Mouse (Mus musculus): ENCODE data around the gene App. TPM values are rescaled to one million over a fixed set of nuclear protein-coding genes. Genes with fewer than 3 reads are reported as not detected.
A peak's percentile ranks its signal among the peaks of the same experiment; 100 is the strongest.

Gene App
- polyA plus RNA-seq, 1 experiment from 2014 or later, result 175 TPM

- 81% methylated on average over 7 of the region's 7 CpGs for WGBS
- no peak overlapping the region for H3K4me3 ChIP-seq (replicated peaks)
Measured at GRCm38 (mm10) chr16:85099044-85099443, 74.5 kb downstream of the App start.

GRCm38 (mm10) chr16:85096396-85096795, 77.2 kb downstream of the App start:
- Histone ChIP-seq H3K27ac (no peak overlapping the region), H3K9me3 (no peaks in the 10 kb centered on the region), H3K4me1 (no peaks in the 10 kb centered on the region), H3K4me2 (no peak overlapping the region), H3K27me3 (replicated peaks) (no peaks in the 10 kb centered on the region), H3K9ac (no peak overlapping the region), H3K4me3 (replicated peaks) (no peak overlapping the region), H3K36me3 (no peaks in the 10 kb centered on the region)
- no peak for ATAC-seq (ENCODE audit: insufficient read depth, low FRiP score, low read depth)
- 82% methylated on average over 6 of the region's 6 CpGs for WGBS

More at GRCm38 (mm10) chr16:85099044-85099443, 74.5 kb downstream of the App start:
- H3K9me3 ChIP-seq, result no peaks in the 10 kb centered on the region
- no peak for ATAC-seq (ENCODE audit: insufficient read depth, low FRiP score, low read depth)
- no peak overlapping the region for H3K9ac ChIP-seq
- H3K27ac ChIP-seq, result no peak overlapping the region
- H3K36me3 ChIP-seq, result no peaks in the 10 kb centered on the region
- no peak overlapping the region for H3K4me2 ChIP-seq
- 0 out of 2 replicates have a peak, but pooled peaks cover 2% of the 10 kb centered on the region for H3K4me1 ChIP-seq
- no peaks in the 10 kb centered on the region for H3K27me3 ChIP-seq (replicated peaks)

GRCm38 (mm10) chr16:85095923-85096322, 77.6 kb downstream of the App start:
- Histone ChIP-seq H3K27ac (no peak overlapping the region), H3K4me1 (no peaks in the 10 kb centered on the region), H3K9ac (no peak overlapping the region), H3K9me3 (no peaks in the 10 kb centered on the region), H3K27me3 (replicated peaks) (no peaks in the 10 kb centered on the region), H3K4me3 (replicated peaks) (no peak overlapping the region), H3K4me2 (no peak overlapping the region), H3K36me3 (no peaks in the 10 kb centered on the region)
- no peak for ATAC-seq (ENCODE audit: insufficient read depth, low FRiP score, low read depth)
- 80% methylated on average over 2 of the region's 2 CpGs for WGBS

- Histone ChIP-seq H3K9me3 (no peaks in the 10 kb centered on the region), H3K27ac (no peak overlapping the region), H3K4me3 (replicated peaks) (no peak overlapping the region), H3K4me2 (no peak overlapping the region), H3K4me1 (no peaks in the 10 kb centered on the region), H3K36me3 (no peaks in the 10 kb centered on the region), H3K27me3 (replicated peaks) (no peaks in the 10 kb centered on the region), H3K9ac (no peak overlapping the region)
- WGBS, result 66% methylated on average over 9 of the region's 9 CpGs
- ATAC-seq (ENCODE audit: insufficient read depth, low FRiP score, low read depth), result no peak
Measured at GRCm38 (mm10) chr16:85092644-85093091, 80.9 kb downstream of the App start.

GRCm38 (mm10) chr16:85092183-85092582, 81.4 kb downstream of the App start:
- H3K27ac ChIP-seq, result no peak overlapping the region
- WGBS, result 80% methylated on average over 1 of the region's 1 CpGs
- no peak overlapping the region for H3K4me3 ChIP-seq (replicated peaks)
- no peaks in the 10 kb centered on the region for H3K36me3 ChIP-seq
- no peak overlapping the region for H3K4me2 ChIP-seq
- H3K4me1 ChIP-seq, result no peaks in the 10 kb centered on the region
- no peaks in the 10 kb centered on the region for H3K9me3 ChIP-seq
- H3K27me3 ChIP-seq (replicated peaks), result no peaks in the 10 kb centered on the region
- no peak for ATAC-seq (ENCODE audit: insufficient read depth, low FRiP score, low read depth)
- no peak overlapping the region for H3K9ac ChIP-seq

GRCm38 (mm10) chr16:85090992-85091391, 82.6 kb downstream of the App start:
- Histone ChIP-seq H3K4me1 (no peaks in the 10 kb centered on the region), H3K4me3 (replicated peaks) (no peak overlapping the region), H3K36me3 (no peaks in the 10 kb centered on the region), H3K9ac (no peak overlapping the region), H3K4me2 (no peak overlapping the region), H3K9me3 (no peaks in the 10 kb centered on the region), H3K27ac (no peak overlapping the region), H3K27me3 (replicated peaks) (no peaks in the 10 kb centered on the region)
- no peak for ATAC-seq (ENCODE audit: insufficient read depth, low FRiP score, low read depth)
- 62% methylated on average over 14 of the region's 14 CpGs for WGBS

GRCm38 (mm10) chr16:85088126-85088525, 85.4 kb downstream of the App start:
- no peak for ATAC-seq (ENCODE audit: insufficient read depth, low FRiP score, low read depth)
- Histone ChIP-seq H3K36me3 (no peaks in the 10 kb centered on the region), H3K27ac (no peak overlapping the region), H3K9me3 (no peaks in the 10 kb centered on the region), H3K9ac (no peak overlapping the region), H3K4me2 (no peak overlapping the region), H3K27me3 (replicated peaks) (no peaks in the 10 kb centered on the region), H3K4me3 (replicated peaks) (no peak overlapping the region), H3K4me1 (no peaks in the 10 kb centered on the region)
- 63% methylated on average over 10 of the region's 10 CpGs for WGBS

GRCm38 (mm10) chr16:85086303-85086702, 87.3 kb downstream of the App start:
- H3K9ac ChIP-seq, result no peak overlapping the region
- H3K9me3 ChIP-seq, result no peaks in the 10 kb centered on the region
- H3K27me3 ChIP-seq (replicated peaks), result no peaks in the 10 kb centered on the region
- H3K27ac ChIP-seq, result no peak overlapping the region
- no peak for ATAC-seq (ENCODE audit: insufficient read depth, low FRiP score, low read depth)
- no peak overlapping the region for H3K4me2 ChIP-seq
- H3K4me1 ChIP-seq, result no peaks in the 10 kb centered on the region
- no peak overlapping the region for H3K4me3 ChIP-seq (replicated peaks)
- H3K36me3 ChIP-seq, result no peaks in the 10 kb centered on the region
- 85% methylated on average over 14 of the region's 14 CpGs for WGBS

GRCm38 (mm10) chr16:85085902-85086301, 87.7 kb downstream of the App start:
- no peaks in the 10 kb centered on the region for H3K27me3 ChIP-seq (replicated peaks)
- no peak overlapping the region for H3K4me3 ChIP-seq (replicated peaks)
- no peaks in the 10 kb centered on the region for H3K4me1 ChIP-seq
- 71% methylated on average over 6 of the region's 6 CpGs for WGBS
- H3K9ac ChIP-seq, result no peak overlapping the region
- H3K4me2 ChIP-seq, result no peak overlapping the region
- no peaks in the 10 kb centered on the region for H3K36me3 ChIP-seq
- no peak for ATAC-seq (ENCODE audit: insufficient read depth, low FRiP score, low read depth)
- no peak overlapping the region for H3K27ac ChIP-seq
- H3K9me3 ChIP-seq, result no peaks in the 10 kb centered on the region

- no peak for ATAC-seq (ENCODE audit: insufficient read depth, low FRiP score, low read depth)
- Histone ChIP-seq H3K27ac (no peak overlapping the region), H3K4me2 (no peak overlapping the region), H3K27me3 (replicated peaks) (no peaks in the 10 kb centered on the region), H3K4me3 (replicated peaks) (no peak overlapping the region), H3K9me3 (no peaks in the 10 kb centered on the region), H3K4me1 (no peaks in the 10 kb centered on the region), H3K36me3 (peaks cover 5% of the 10 kb centered on the region; the same call in 1 of the 2 replicates), H3K9ac (no peak overlapping the region)
- WGBS, result 100% methylated on average over 1 of the region's 1 CpGs
Measured at GRCm38 (mm10) chr16:85084152-85084551, 89.4 kb downstream of the App start.

- 0 out of 2 replicates have a peak, but pooled peaks have one; percentile 39 for ATAC-seq (ENCODE audit: insufficient read depth, low FRiP score, low read depth)
- WGBS, result 27% methylated on average over 2 of the region's 2 CpGs
Measured at GRCm38 (mm10) chr16:85075330-85075729, 98.2 kb downstream of the App start.

GRCm38 (mm10) chr16:85074889-85075288, 98.7 kb downstream of the App start:
- H3K4me2 ChIP-seq, result no peak overlapping the region
- no peak overlapping the region for H3K9ac ChIP-seq
- no peak overlapping the region for H3K27ac ChIP-seq
- ATAC-seq (ENCODE audit: insufficient read depth, low FRiP score, low read depth), result no peak
- 56% methylated on average over 6 of the region's 6 CpGs for WGBS
- peaks cover 2% of the 10 kb centered on the region; the same call in 1 of the 2 replicates for H3K36me3 ChIP-seq
- H3K4me3 ChIP-seq (replicated peaks), result no peak overlapping the region
- H3K9me3 ChIP-seq, result no peaks in the 10 kb centered on the region
- H3K27me3 ChIP-seq (replicated peaks), result no peaks in the 10 kb centered on the region
- H3K4me1 ChIP-seq, result no peaks in the 10 kb centered on the region

More at GRCm38 (mm10) chr16:85075330-85075729, 98.2 kb downstream of the App start:
- H3K4me1 ChIP-seq, result no peaks in the 10 kb centered on the region
- peaks cover 5% of the 10 kb centered on the region; the same call in 1 of the 2 replicates for H3K36me3 ChIP-seq
- no peaks in the 10 kb centered on the region for H3K27me3 ChIP-seq (replicated peaks)
- H3K9ac ChIP-seq, result no peak overlapping the region
- no peaks in the 10 kb centered on the region for H3K9me3 ChIP-seq
- no peak overlapping the region for H3K27ac ChIP-seq
- no peak overlapping the region for H3K4me2 ChIP-seq
- no peak overlapping the region for H3K4me3 ChIP-seq (replicated peaks)

GRCm38 (mm10) chr16:85072624-85073023, 100.9 kb downstream of the App start:
- no peaks in the 10 kb centered on the region for H3K27me3 ChIP-seq (replicated peaks)
- H3K36me3 ChIP-seq, result no peaks in the 10 kb centered on the region
- no peaks in the 10 kb centered on the region for H3K9me3 ChIP-seq
- H3K4me3 ChIP-seq (replicated peaks), result no peak overlapping the region
- no peak overlapping the region for H3K9ac ChIP-seq
- no peak overlapping the region for H3K27ac ChIP-seq
- H3K4me2 ChIP-seq, result no peak overlapping the region
- no peak for ATAC-seq (ENCODE audit: insufficient read depth, low FRiP score, low read depth)
- WGBS, result 91% methylated on average over 12 of the region's 12 CpGs
- no peaks in the 10 kb centered on the region for H3K4me1 ChIP-seq
